In the genomic region with DNA sequence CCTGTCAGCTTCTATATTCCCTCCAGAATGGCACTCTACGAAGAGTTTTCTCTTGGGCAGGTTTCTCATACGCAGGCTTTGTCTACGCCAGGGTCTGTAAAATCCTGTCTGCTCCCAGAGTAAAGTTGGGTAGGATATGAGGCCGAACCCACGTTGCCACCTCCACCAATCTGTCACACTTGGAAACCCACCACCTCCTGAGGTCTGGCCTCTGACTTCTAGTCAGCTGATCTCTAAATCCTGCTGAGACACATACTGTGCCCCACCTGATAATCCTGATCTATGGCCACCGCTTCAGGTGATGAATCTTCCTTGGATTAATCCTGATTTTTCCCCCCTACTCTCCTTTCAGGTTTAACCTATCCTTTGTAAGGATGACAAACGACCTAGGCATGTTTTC, we compare ENCODE assay signal across 9 mouse cellular contexts.
DNase-seq lines count a peak whose midpoint lies in the region; ATAC-seq lines count a peak whose summit lies in the region.
"Had no signal": no experiment of that assay in that cellular context is flagged by ENCODE, and none has a peak within 500 bp of the region (broad histone marks: within the 10 kb centered on the region; RNA-seq: fewer than 3 reads in every experiment).

No protein-coding gene starts in this region.

- H3K9ac ChIP-seq in forebrain, embryonic 15.5 days (replicated peaks): no peak overlapping the region
- H3K9ac ChIP-seq in liver, embryonic 12.5 days: no peak overlapping the region
- no peak overlapping the region for H3K9ac ChIP-seq in stomach, embryonic 14.5 days (replicated peaks; ENCODE audit: low read depth, low read length)

- H3K27ac ChIP-seq in forebrain, embryonic 10.5 days: peak overlapping the region; percentile 36; the same call in 1 of the 2 replicates
- H3K27ac ChIP-seq in forebrain, embryonic 15.5 days (replicated peaks): no peak overlapping the region
- no peak overlapping the region for H3K27ac ChIP-seq in liver, embryonic 12.5 days
- peak overlapping the region; percentile 81 for H3K27ac ChIP-seq in limb, embryonic 10.5 days
- no peak overlapping the region for H3K27ac ChIP-seq in stomach, embryonic 14.5 days (ENCODE audit: low read length)

- H3K4me3 ChIP-seq in forebrain, embryonic 10.5 days: peak overlapping the region; percentile 38
- no peak overlapping the region for H3K4me3 ChIP-seq in forebrain, embryonic 15.5 days
- no peak overlapping the region for H3K4me3 ChIP-seq in liver, embryonic 12.5 days
- peak overlapping the region; percentile 40 for H3K4me3 ChIP-seq in limb, embryonic 10.5 days
- no peak overlapping the region for H3K4me3 ChIP-seq in stomach, embryonic 14.5 days (ENCODE audit: low read depth, low read length)

- peaks cover 43% of the 10 kb centered on the region for H3K27me3 ChIP-seq in forebrain, embryonic 10.5 days (ENCODE audit: poor library complexity, severe bottlenecking)
- no peaks in the 10 kb centered on the region for H3K27me3 ChIP-seq in forebrain, embryonic 15.5 days
- H3K27me3 ChIP-seq in liver, embryonic 12.5 days (replicated peaks): peaks cover 39% of the 10 kb centered on the region
- H3K27me3 ChIP-seq in limb, embryonic 10.5 days (ENCODE audit: low read depth, poor library complexity, severe bottlenecking): 0 out of 2 replicates have a peak, but pooled peaks cover 8% of the 10 kb centered on the region
- H3K27me3 ChIP-seq in stomach, embryonic 14.5 days (ENCODE audit: control insufficient read depth, insufficient read depth, low read length): no peaks in the 10 kb centered on the region

- no peak for ATAC-seq in forebrain, embryonic 15.5 days (replicated peaks)
- ATAC-seq in liver, embryonic 12.5 days: no peak
- ATAC-seq in stomach, embryonic 14.5 days (ENCODE audit: insufficient number of reproducible peaks, insufficient read depth, low FRiP score, low read depth): no peak
- no peak for ATAC-seq in CD4-positive, CD25-positive, alpha-beta regulatory T cell, adult 4 months

- H3K9me3 ChIP-seq in forebrain, embryonic 10.5 days: 0 out of 2 replicates have a peak, but pooled peaks cover 6% of the 10 kb centered on the region
- no peaks in the 10 kb centered on the region for H3K9me3 ChIP-seq in forebrain, embryonic 15.5 days
- H3K9me3 ChIP-seq in liver, embryonic 12.5 days (replicated peaks): no peaks in the 10 kb centered on the region
- H3K9me3 ChIP-seq in limb, embryonic 10.5 days (replicated peaks): no peaks in the 10 kb centered on the region
- peaks cover 5% of the 10 kb centered on the region; the same call in 1 of the 2 replicates for H3K9me3 ChIP-seq in stomach, embryonic 14.5 days (ENCODE audit: control insufficient read depth, low read depth, low read length)

- H3K36me3 ChIP-seq in forebrain, embryonic 10.5 days (replicated peaks): no peaks in the 10 kb centered on the region
- H3K36me3 ChIP-seq in forebrain, embryonic 15.5 days: no peaks in the 10 kb centered on the region
- H3K36me3 ChIP-seq in liver, embryonic 12.5 days: no peaks in the 10 kb centered on the region
- no peaks in the 10 kb centered on the region for H3K36me3 ChIP-seq in limb, embryonic 10.5 days
- H3K36me3 ChIP-seq in stomach, embryonic 14.5 days (ENCODE audit: control insufficient read depth, insufficient read depth, low read length): no peaks in the 10 kb centered on the region

- H3K4me2 ChIP-seq in forebrain, embryonic 15.5 days (replicated peaks): no peak overlapping the region
- H3K4me2 ChIP-seq in liver, embryonic 12.5 days: peak overlapping the region; percentile 30
- H3K4me2 ChIP-seq in stomach, embryonic 14.5 days (replicated peaks; ENCODE audit: low read depth, low read length): 0 out of 2 replicates have a peak overlapping the region, but pooled peaks have one; percentile 29

- peaks cover 13% of the 10 kb centered on the region for H3K4me1 ChIP-seq in forebrain, embryonic 10.5 days
- peaks cover 8% of the 10 kb centered on the region for H3K4me1 ChIP-seq in forebrain, embryonic 15.5 days
- H3K4me1 ChIP-seq in liver, embryonic 12.5 days: no peaks in the 10 kb centered on the region
- H3K4me1 ChIP-seq in limb, embryonic 10.5 days: peaks cover 30% of the 10 kb centered on the region
- 0 out of 2 replicates have a peak, but pooled peaks cover 3% of the 10 kb centered on the region for H3K4me1 ChIP-seq in stomach, embryonic 14.5 days (ENCODE audit: control insufficient read depth, insufficient read depth, low read length)

- WGBS in forebrain, embryonic 10.5 days: 32% methylated on average over 7 of the region's 7 CpGs
- 57% methylated on average over 7 of the region's 7 CpGs for WGBS in forebrain, embryonic 15.5 days
- 38% methylated on average over 7 of the region's 7 CpGs for WGBS in liver, embryonic 12.5 days (ENCODE audit: insufficient replicate concordance)
- WGBS in limb, embryonic 10.5 days: 35% methylated on average over 7 of the region's 7 CpGs
- WGBS in stomach, embryonic 14.5 days: 47% methylated on average over 7 of the region's 7 CpGs

- DNase-seq in forebrain, embryonic 10.5 days (ENCODE audit: extremely low spot score, low spot score): no peak
- no peak for DNase-seq in liver
- DNase-seq in limb, embryonic 10.5 days (ENCODE audit: low spot score): peak; percentile 49
- no peak for DNase-seq in adrenal gland, adult 2 months
- DNase-seq: right cerebral cortex, postnatal 14 days had no signal

Comparison
In these comparisons a context has a peak if more than half of its experiments do, and no peak if none do; other contexts are left out.
1. H3K27ac ChIP-seq: peak in forebrain, embryonic 10.5 days (single experiment) and limb, embryonic 10.5 days (single experiment); none in forebrain, embryonic 15.5 days (single experiment), liver, embryonic 12.5 days (single experiment) and stomach, embryonic 14.5 days (single experiment).
2. H3K4me3 ChIP-seq: peak in forebrain, embryonic 10.5 days (single experiment) and limb, embryonic 10.5 days (single experiment); none in forebrain, embryonic 15.5 days (single experiment), liver, embryonic 12.5 days (single experiment) and stomach, embryonic 14.5 days (single experiment).